Mouse (Mus musculus): ENCODE measurements around the gene Lyg2. TPM values are rescaled to one million over a fixed set of nuclear protein-coding genes. Genes with fewer than 3 reads are reported as not detected.

Gene Lyg2
- polyA plus RNA-seq (2015; fragmentation: Nextera tagmentation; extraction: Ambion mirVana) = not detected in 2 replicates

GRCm38 (mm10) chr1:37916393-37916792 lies at the start of gene Lyg2:
Gene Lyg2 (minus strand): TSS chr1:37916493.

GRCm38 (mm10) chr1:37957659-37958058 lies 41.4 kb upstream of the Lyg2 start, which contains the start of gene Lyg1:
Gene Lyg1 (minus strand): TSS chr1:37957759.

GRCm38 (mm10) chr1:37890025-37890652 lies 26.2 kb downstream of the Lyg2 start, which contains the start of the genes Mitd1 and Mrpl30:
Gene Mitd1 (minus strand): TSS chr1:37890411.
Gene Mrpl30 (plus strand): TSS chr1:37890477.

GRCm38 (mm10) chr1:37871704-37872103 lies 44.6 kb downstream of the Lyg2 start, which contains the start of gene Lipt1:
Gene Lipt1 (plus strand): TSS chr1:37871738.

GRCm38 (mm10) chr1:37866286-37866685 lies 50.0 kb downstream of the Lyg2 start, which contains the start of gene Tsga10:
Gene Tsga10 (minus strand): TSS chr1:37866429.

Other genes starting within 250 kb of the Lyg2 start
- 2.6 and 3.5 TPM in 2 replicates for gene 2010300C02Rik, start 196.4 kb downstream of the Lyg2 start, polyA plus RNA-seq (2015; fragmentation: Nextera tagmentation; extraction: Ambion mirVana)
- gene Tsga10, start 50.1 kb downstream of the Lyg2 start, polyA plus RNA-seq (2015; fragmentation: Nextera tagmentation; extraction: Ambion mirVana) = 4.0 and 4.6 TPM in 2 replicates
- gene Lipt1, start 44.8 kb downstream of the Lyg2 start, polyA plus RNA-seq (2015; fragmentation: Nextera tagmentation; extraction: Ambion mirVana) = 10.1 and 15.4 TPM in 2 replicates
- gene Mitd1, start 26.1 kb downstream of the Lyg2 start, polyA plus RNA-seq (2015; fragmentation: Nextera tagmentation; extraction: Ambion mirVana) = 21.7 and 22.3 TPM in 2 replicates
- gene Mrpl30, start 26.0 kb downstream of the Lyg2 start, polyA plus RNA-seq (2015; fragmentation: Nextera tagmentation; extraction: Ambion mirVana) = 379 and 460 TPM in 2 replicates
- 0.96 TPM in 1 of 2 replicates, not detected in the other for gene Lyg1, start 41.3 kb upstream of the Lyg2 start, polyA plus RNA-seq (2015; fragmentation: Nextera tagmentation; extraction: Ambion mirVana)
- 165 and 185 TPM in 2 replicates for gene Txndc9, start 81.4 kb upstream of the Lyg2 start, polyA plus RNA-seq (2015; fragmentation: Nextera tagmentation; extraction: Ambion mirVana)
- gene Eif5b, start 81.5 kb upstream of the Lyg2 start, polyA plus RNA-seq (2015; fragmentation: Nextera tagmentation; extraction: Ambion mirVana) = 13.0 and 17.2 TPM in 2 replicates
- 13.2 and 14.9 TPM in 2 replicates for gene Rev1, start 213.3 kb upstream of the Lyg2 start, polyA plus RNA-seq (2015; fragmentation: Nextera tagmentation; extraction: Ambion mirVana)